Mouse (Mus musculus) heart, adult 2 months (tissue): ENCODE measurements at regions not wholly inside any gene's neighbourhood (a gene's known extent, or its start where the extent isn't known, plus 50 kb on each side); places are given as distances from the start of the nearest gene placed in this dataset.

Source experiments
- DNase-seq, 2 experiments: peaks; one replicate each; pipeline ENCODE4 v3.0.0; 2021
- H3K27ac ChIP-seq: fragments of 200-600 bp; 2 replicates; pipeline ENCODE4 v1.8.1; 2022
- H3K27me3 ChIP-seq: fragments of 200-500 bp; 2 replicates; pipeline ENCODE4 v1.6.1; 2012; ENCODE audit warnings: mild to moderate bottlenecking, low read length, inconsistent platforms, mixed read lengths; ENCODE audit not compliant: control insufficient read depth, insufficient read depth
- H3K36me3 ChIP-seq: fragments of 200-500 bp; 2 replicates; pipeline ENCODE4 v1.6.1; 2012; ENCODE audit warnings: low read length, inconsistent platforms; ENCODE audit not compliant: control insufficient read depth, insufficient read depth
- H3K4me1 ChIP-seq: fragments of 200-500 bp; 2 replicates; pipeline ENCODE4 v1.6.1; 2011; ENCODE audit warnings: low read length; ENCODE audit not compliant: control insufficient read depth, insufficient read depth
- H3K4me3 ChIP-seq: fragments of 200-600 bp; 2 replicates; pipeline ENCODE4 v1.8.1; 2022
- H3K79me2 ChIP-seq: fragments of 200-500 bp; replicated peaks from 2 replicates; pipeline ENCODE4 v1.6.1; 2012; ENCODE audit warnings: mild to moderate bottlenecking, inconsistent platforms, low read length, moderate library complexity, mixed read lengths; ENCODE audit not compliant: control insufficient read depth, insufficient read depth
- H3K9ac ChIP-seq: fragments of 200-500 bp; 2 replicates; pipeline ENCODE4 v1.6.1; 2012; ENCODE audit warnings: low read depth, mild to moderate bottlenecking, control low read depth, inconsistent platforms, low read length, mixed read lengths
- CTCF ChIP-seq: fragments of 200-600 bp; IDR thresholded peaks from 2 replicates; pipeline ENCODE4 v1.8.1; 2022; ENCODE audit warnings: antibody characterized with exemption, mild to moderate bottlenecking, moderate library complexity
- EP300 ChIP-seq: fragments of 200-500 bp; IDR thresholded peaks from 2 replicates; pipeline ENCODE4 v1.6.1; 2011; ENCODE audit warnings: low read depth, low read length, control low read depth; ENCODE audit not compliant: insufficient read depth
- POLR2A ChIP-seq: fragments of 200-500 bp; IDR thresholded peaks from 2 replicates; pipeline ENCODE4 v1.6.1; 2011; ENCODE audit warnings: mild to moderate bottlenecking, low read depth, low read length, control low read depth; ENCODE audit not compliant: insufficient read depth
- WGBS: fragments of 180-500 bp; shearing (Covaris S2); methylation state at CpG from one replicate; pipeline ENCODE4 v1.1.7; 2018; 5-methylcytosine and 5-hydroxymethylcytosine counted together
- intact Hi-C: fragments of 180-260 bp; cut with DNase I; formaldehyde crosslinking; loops from one replicate; pipeline ENCODE4 v1.15.1; 2025

- Histone ChIP-seq H3K9ac (no peak overlapping the region), H3K79me2 (no peaks in the 10 kb centered on the region), H3K4me3 (no peak overlapping the region), H3K27me3 (no peaks in the 10 kb centered on the region), H3K36me3 (no peaks in the 10 kb centered on the region), H3K4me1 (no peaks in the 10 kb centered on the region; the same call in 1 of the 2 replicates), H3K27ac (no peak overlapping the region; the same call in 1 of the 2 replicates)
- 51% methylated on average over 3 of the region's 3 CpGs for WGBS
- intact Hi-C loops, result no loop called here
- TF ChIP-seq EP300, result no peak
- TF ChIP-seq POLR2A, result no peak
- no peak for TF ChIP-seq CTCF
- DNase-seq, result peak in 1 of 2 experiments; percentile 18
Observed at GRCm38 (mm10) chr7:70826074-70826473, 459.5 kb upstream of the Nr2f2 start.

GRCm38 (mm10) chr7:70823020-70823419 lies 456.5 kb upstream of the Nr2f2 start:
- no peak for DNase-seq
- no peaks in the 10 kb centered on the region; the same call in 1 of the 2 replicates for H3K4me1 ChIP-seq
- no peaks in the 10 kb centered on the region for H3K79me2 ChIP-seq
- TF ChIP-seq EP300, result no peak
- no peak for TF ChIP-seq CTCF
- no peak for TF ChIP-seq POLR2A
- H3K27ac ChIP-seq, result peak overlapping the region; percentile 41; the same call in 1 of the 2 replicates
- H3K27me3 ChIP-seq, result no peaks in the 10 kb centered on the region
- intact Hi-C loops, result no loop called here
- H3K4me3 ChIP-seq, result no peak overlapping the region
- no peak overlapping the region for H3K9ac ChIP-seq
- 54% methylated on average over 11 of the region's 11 CpGs for WGBS
- H3K36me3 ChIP-seq, result no peaks in the 10 kb centered on the region

- peak overlapping the region; percentile 73 for H3K27ac ChIP-seq
- H3K4me3 ChIP-seq, result peak overlapping the region; percentile 16; the same call in 1 of the 2 replicates
- 60% methylated on average over 9 of the region's 9 CpGs for WGBS
- peak; percentile 54 to 63 for DNase-seq
- H3K4me1 ChIP-seq, result no peaks in the 10 kb centered on the region; the same call in 1 of the 2 replicates
- H3K36me3 ChIP-seq, result no peaks in the 10 kb centered on the region
- intact Hi-C loops, result no loop called here
- no peak overlapping the region for H3K9ac ChIP-seq
- TF ChIP-seq CTCF, result no peak
- TF ChIP-seq EP300, result no peak
- TF ChIP-seq POLR2A, result no peak
- H3K79me2 ChIP-seq, result no peaks in the 10 kb centered on the region
- no peaks in the 10 kb centered on the region for H3K27me3 ChIP-seq
Observed at GRCm38 (mm10) chr7:70822310-70822821, 455.8 kb upstream of the Nr2f2 start.

- no peak overlapping the region for H3K4me3 ChIP-seq
- intact Hi-C loops, result no loop called here
Observed at GRCm38 (mm10) chr7:70821861-70822260, 455.3 kb upstream of the Nr2f2 start.

GRCm38 (mm10) chr7:70817347-70817913 lies 450.9 kb upstream of the Nr2f2 start:
- TF ChIP-seq EP300 (no peak), CTCF (no peak), POLR2A (no peak)
- 75% methylated on average over 6 of the region's 6 CpGs for WGBS
- no peaks in the 10 kb centered on the region for H3K27me3 ChIP-seq
- H3K4me3 ChIP-seq, result no peak overlapping the region
- H3K4me1 ChIP-seq, result no peaks in the 10 kb centered on the region
- no peak for DNase-seq
- no peaks in the 10 kb centered on the region for H3K79me2 ChIP-seq
- H3K9ac ChIP-seq, result no peak overlapping the region
- intact Hi-C loops, result no loop called here
- no peaks in the 10 kb centered on the region for H3K36me3 ChIP-seq
- no peak overlapping the region for H3K27ac ChIP-seq

More at GRCm38 (mm10) chr7:70821861-70822260, 455.3 kb upstream of the Nr2f2 start:
- TF ChIP-seq EP300 (no peak), POLR2A (no peak), CTCF (no peak)
- Histone ChIP-seq H3K27ac (peak overlapping the region; percentile 73), H3K9ac (no peak overlapping the region), H3K79me2 (no peaks in the 10 kb centered on the region), H3K4me1 (no peaks in the 10 kb centered on the region; the same call in 1 of the 2 replicates), H3K36me3 (no peaks in the 10 kb centered on the region), H3K27me3 (no peaks in the 10 kb centered on the region)
- 89% methylated on average over 4 of the region's 4 CpGs for WGBS
- DNase-seq, result no peak

- intact Hi-C loops, result no loop called here
- WGBS, result 81% methylated on average over 3 of the region's 3 CpGs
- Histone ChIP-seq H3K9ac (no peak overlapping the region), H3K4me3 (no peak overlapping the region), H3K79me2 (no peaks in the 10 kb centered on the region), H3K27me3 (no peaks in the 10 kb centered on the region), H3K4me1 (no peaks in the 10 kb centered on the region), H3K36me3 (no peaks in the 10 kb centered on the region), H3K27ac (no peak overlapping the region)
- no peak for DNase-seq
- no peak for TF ChIP-seq POLR2A
- TF ChIP-seq EP300, result no peak
- TF ChIP-seq CTCF, result no peak
Observed at GRCm38 (mm10) chr7:70814391-70814790, 447.9 kb upstream of the Nr2f2 start.
